Mouse (Mus musculus) layer of hippocampus, adult 2 months (tissue): ENCODE measurements around the gene Frmpd2. TPM values are rescaled to one million over a fixed set of nuclear protein-coding genes. Genes with fewer than 3 reads are reported as not detected.
A peak's percentile ranks its signal among the peaks of the same experiment; 100 is the strongest.

Source experiments
- DNase-seq, 2 experiments: peaks; one replicate each; pipeline ENCODE4 v3.0.0; 2022; ENCODE audit warnings: low spot score in 2 of 2
- H3K27ac ChIP-seq: fragments of 200-600 bp; 2 replicates; pipeline ENCODE4 v1.8.1; 2022
- H3K4me3 ChIP-seq: fragments of 200-600 bp; 2 replicates; pipeline ENCODE4 v1.8.1; 2022; ENCODE audit warnings: mild to moderate bottlenecking
- CTCF ChIP-seq: fragments of 200-600 bp; conservative IDR thresholded peaks from 2 replicates; pipeline ENCODE4 v1.8.1; 2022; ENCODE audit warnings: antibody characterized with exemption, mild to moderate bottlenecking, moderate library complexity
- total RNA-seq, 2 experiments: library from RNA; stranded (reverse); gene quantifications; 2 replicates each; pipeline ENCODE4 v1.2.3; 2021

Frmpd2 gene
- total RNA-seq, 2 experiments from 2014 or later = 0.29 to 0.74 TPM

- Histone ChIP-seq H3K27ac (peak overlapping the region; percentile 54), H3K4me3 (peak overlapping the region; percentile 34)
- TF ChIP-seq CTCF = no peak
- DNase-seq = peak; percentile 40 to 41
Observed at GRCm38 (mm10) chr14:33525272-33525983, 53.9 kb downstream of the Frmpd2 start.

- no peak overlapping the region for H3K4me3 ChIP-seq
- no peak for TF ChIP-seq CTCF
- no peak overlapping the region for H3K27ac ChIP-seq
- no peak for DNase-seq
Observed at GRCm38 (mm10) chr14:33526621-33527020, 55.1 kb downstream of the Frmpd2 start.

- no peak for TF ChIP-seq CTCF
- Histone ChIP-seq H3K27ac (no peak overlapping the region), H3K4me3 (no peak overlapping the region)
- no peak for DNase-seq
Observed at GRCm38 (mm10) chr14:33527938-33528337, 56.4 kb downstream of the Frmpd2 start.

- Histone ChIP-seq H3K27ac (peak overlapping the region; percentile 80), H3K4me3 (no peak overlapping the region; the same call in 1 of the 2 replicates)
- TF ChIP-seq CTCF = no peak
- peak; percentile 37 to 71 for DNase-seq
Observed at GRCm38 (mm10) chr14:33531331-33531912, 59.9 kb downstream of the Frmpd2 start.

- peak overlapping the region; percentile 80 for H3K27ac ChIP-seq
- DNase-seq = peak in 1 of 2 experiments; percentile 22
- TF ChIP-seq CTCF = no peak
- H3K4me3 ChIP-seq = no peak overlapping the region
Observed at GRCm38 (mm10) chr14:33532792-33533191, 61.3 kb downstream of the Frmpd2 start.

GRCm38 (mm10) chr14:33533516-33533915, 62.0 kb downstream of the Frmpd2 start:
- peak; percentile 48 for TF ChIP-seq CTCF
- DNase-seq = no peak
- Histone ChIP-seq H3K27ac (peak overlapping the region; percentile 80; the same call in 1 of the 2 replicates), H3K4me3 (no peak overlapping the region)

GRCm38 (mm10) chr14:33535317-33535716, 63.8 kb downstream of the Frmpd2 start:
- Histone ChIP-seq H3K27ac (no peak overlapping the region), H3K4me3 (no peak overlapping the region)
- TF ChIP-seq CTCF = no peak
- no peak for DNase-seq

- DNase-seq = no peak
- TF ChIP-seq CTCF = no peak
- H3K27ac ChIP-seq = no peak overlapping the region
- no peak overlapping the region for H3K4me3 ChIP-seq
Observed at GRCm38 (mm10) chr14:33539559-33540167, 68.2 kb downstream of the Frmpd2 start.

GRCm38 (mm10) chr14:33545565-33546143, 74.2 kb downstream of the Frmpd2 start:
- Histone ChIP-seq H3K4me3 (no peak overlapping the region), H3K27ac (peak overlapping the region; percentile 43; the same call in 1 of the 2 replicates)
- DNase-seq = no peak
- no peak for TF ChIP-seq CTCF

- DNase-seq = no peak
- Histone ChIP-seq H3K4me3 (no peak overlapping the region), H3K27ac (peak overlapping the region; percentile 67; the same call in 1 of the 2 replicates)
- no peak for TF ChIP-seq CTCF
Observed at GRCm38 (mm10) chr14:33548650-33549049, 77.2 kb downstream of the Frmpd2 start.

- Histone ChIP-seq H3K27ac (peak overlapping the region; percentile 67), H3K4me3 (no peak overlapping the region)
- no peak for TF ChIP-seq CTCF
- DNase-seq = peak; percentile 46 to 67
Observed at GRCm38 (mm10) chr14:33549856-33550255, 78.4 kb downstream of the Frmpd2 start.

- Histone ChIP-seq H3K27ac (no peak overlapping the region), H3K4me3 (no peak overlapping the region)
- no peak for DNase-seq
- no peak for TF ChIP-seq CTCF
Observed at GRCm38 (mm10) chr14:33570737-33571136, 99.2 kb downstream of the Frmpd2 start.

- TF ChIP-seq CTCF = no peak
- no peak for DNase-seq
- Histone ChIP-seq H3K27ac (no peak overlapping the region), H3K4me3 (no peak overlapping the region)
Observed at GRCm38 (mm10) chr14:33573643-33574042, 102.1 kb downstream of the Frmpd2 start.
